Mouse (Mus musculus) CD4-positive, CD25-positive, alpha-beta regulatory T cell, adult 9 weeks (primary cell): Measurements from ENCODE around the gene Mapk1ip1l. TPM values are rescaled to one million over a fixed set of nuclear protein-coding genes. Genes with fewer than 3 reads are reported as not detected.

Experiments
- polyA plus RNA-seq: library from polyadenylated mRNA; unstranded; fragments of 100-300 nt; shearing (Covaris generic); gene quantifications from one replicate; pipeline ENCODE4 v1.2.1, GENCODE M21; 2017

The Mapk1ip1l gene
- polyA plus RNA-seq = 67.0 TPM

GRCm38 (mm10) chr14:47297785-47298407, at the start of gene Mapk1ip1l:
Mapk1ip1l (plus strand) TSS chr14:47298266.

DNA sequence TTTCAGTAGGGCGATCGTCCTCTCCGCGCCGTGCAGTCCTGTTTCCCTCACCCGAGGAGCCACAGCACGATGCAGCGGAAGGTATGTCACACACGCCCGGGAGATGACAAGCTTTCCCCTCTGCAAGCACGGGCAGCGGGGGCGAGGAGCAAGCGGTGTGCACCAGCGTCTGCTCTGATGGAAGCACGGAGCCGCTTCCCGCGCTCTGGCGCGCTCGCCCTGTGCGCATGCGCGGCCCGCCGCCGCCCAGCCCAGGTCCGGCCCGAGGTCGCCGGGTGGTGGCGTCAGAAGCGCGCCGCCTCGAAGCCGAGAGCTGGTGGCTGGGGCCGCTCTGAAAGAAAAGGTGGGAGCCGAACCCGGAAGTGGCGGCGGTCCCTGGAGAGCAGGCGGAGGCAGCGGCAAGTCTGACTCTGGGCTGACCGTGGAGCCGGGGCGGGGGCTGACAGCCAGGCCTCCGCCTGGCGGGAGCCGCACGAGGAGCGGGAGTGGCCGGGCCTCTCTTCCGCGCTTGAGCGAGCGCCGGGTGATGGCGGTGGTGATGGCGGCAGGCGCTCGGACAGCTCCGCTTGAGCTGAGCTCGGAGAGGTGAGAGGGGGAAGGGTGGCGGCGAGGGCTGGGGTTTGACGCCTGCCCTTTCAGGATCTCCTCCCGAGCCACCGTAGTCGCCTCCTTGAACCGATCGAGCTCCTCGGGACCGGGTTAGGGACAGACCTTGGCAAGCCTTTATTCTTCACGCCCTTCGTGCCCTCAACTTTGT, 21.3 kb upstream of the Mapk1ip1l start, which contains the start of the genes Wdhd1 and Socs4:
Wdhd1 (minus strand) TSS at position 221 of the 757 bp plus-strand sequence.
Socs4 (plus strand) TSS at position 295 of the 757 bp plus-strand sequence.

GRCm38 (mm10) chr14:47367461-47367860, 69.4 kb downstream of the Mapk1ip1l start, which contains the start of gene Lgals3:
Lgals3 (plus strand) TSS chr14:47367751.

Other genes with a start within 250 kb of the Mapk1ip1l start
- 3.5 TPM for gene Gch1, start 108.9 kb upstream of the Mapk1ip1l start, polyA plus RNA-seq
- 15.7 TPM for gene Wdhd1, start 21.4 kb upstream of the Mapk1ip1l start, polyA plus RNA-seq
- gene Socs4, start 21.3 kb upstream of the Mapk1ip1l start, polyA plus RNA-seq = 3.3 TPM
- gene Lgals3, start 69.5 kb downstream of the Mapk1ip1l start, polyA plus RNA-seq = 14.6 TPM
- 13.5 TPM for gene Dlgap5, start 120.1 kb downstream of the Mapk1ip1l start, polyA plus RNA-seq
- 15.8 TPM for gene Fbxo34, start 152.2 kb downstream of the Mapk1ip1l start, polyA plus RNA-seq